Mouse (Mus musculus): ENCODE measurements at regions not wholly inside any gene's neighbourhood (a gene's known extent, or its start where the extent isn't known, plus 50 kb on each side); places are given as distances from the start of the nearest gene placed in this dataset.

GRCm38 (mm10) chr16:49409235-49409634, 289.8 kb upstream of the Ift57 start:
- TF ChIP-seq RAD21 (IDR thresholded peaks at IDR 0.05; ENCODE audit: low read depth, low read length), result no peak
- TF ChIP-seq E2F4 (IDR thresholded peaks at IDR 0.05; ENCODE audit: borderline replicate concordance, low read depth, low read length), result no peak
- no peak for TF ChIP-seq GATA1 (IDR thresholded peaks at IDR 0.05; ENCODE audit: low read depth, low read length)
- no peak for TF ChIP-seq ZNF384 (IDR thresholded peaks at IDR 0.05; ENCODE audit: low read depth, low read length)
- no peak for TF ChIP-seq HCFC1 (IDR thresholded peaks at IDR 0.05; ENCODE audit: low read depth, low read length)
- TF ChIP-seq SIN3A (IDR thresholded peaks at IDR 0.05; ENCODE audit: low read length), result no peak
- no peak for TF ChIP-seq TAL1 (IDR thresholded peaks at IDR 0.05; ENCODE audit: low read length)
- TF ChIP-seq MAX (IDR thresholded peaks at IDR 0.05; ENCODE audit: low read length), result no peak
- TF ChIP-seq TCF12 (IDR thresholded peaks at IDR 0.05; ENCODE audit: low read depth, low read length), result no peak
- TF ChIP-seq ZKSCAN1 (IDR thresholded peaks at IDR 0.05; ENCODE audit: low read depth, low read length), result no peak
- no peak for TF ChIP-seq MEF2A (IDR thresholded peaks at IDR 0.05; ENCODE audit: extremely low read depth, insufficient replicate concordance, low read depth, low read length, poor library complexity, severe bottlenecking)
- Histone ChIP-seq H3K9ac (ENCODE audit: control insufficient read depth, low read depth, low read length, poor library complexity, severe bottlenecking) (no peak overlapping the region), H3K27ac (ENCODE audit: control insufficient read depth, low read depth, low read length) (no peak overlapping the region), H3K9me3 (replicated peaks; ENCODE audit: insufficient read depth, low read length) (no peaks in the 10 kb centered on the region), H3K27me3 (ENCODE audit: control insufficient read depth in 1 of 2, insufficient read depth in 2 of 2, low read length in 2 of 2) (no peaks in the 10 kb centered on the region), H3K4me3 (ENCODE audit: control insufficient read depth in 1 of 2, insufficient read depth in 1 of 2, low read depth in 2 of 2, low read length in 2 of 2) (no peak overlapping the region), H3K36me3 (ENCODE audit: control insufficient read depth in 1 of 2, insufficient read depth in 2 of 2, low read length in 2 of 2) (no peaks in the 10 kb centered on the region), H3K4me1 (ENCODE audit: control insufficient read depth in 1 of 2, insufficient read depth in 2 of 2, low read length in 2 of 2) (no peaks in the 10 kb centered on the region), H3K79me2 (ENCODE audit: control insufficient read depth, insufficient read depth, low read length, poor library complexity) (no peaks in the 10 kb centered on the region)
- no peak for DNase-seq (ENCODE audit: low read depth, low spot score)

GRCm38 (mm10) chr16:49430296-49430695, 268.7 kb upstream of the Ift57 start:
- Histone ChIP-seq H3K4me1 (ENCODE audit: control insufficient read depth in 1 of 2, insufficient read depth in 2 of 2, low read length in 2 of 2) (no peaks in the 10 kb centered on the region), H3K9me3 (replicated peaks; ENCODE audit: insufficient read depth, low read length) (no peaks in the 10 kb centered on the region), H3K79me2 (ENCODE audit: control insufficient read depth, insufficient read depth, low read length, poor library complexity) (no peaks in the 10 kb centered on the region), H3K27me3 (ENCODE audit: control insufficient read depth in 1 of 2, insufficient read depth in 2 of 2, low read length in 2 of 2) (no peaks in the 10 kb centered on the region), H3K36me3 (ENCODE audit: control insufficient read depth in 1 of 2, insufficient read depth in 2 of 2, low read length in 2 of 2) (no peaks in the 10 kb centered on the region), H3K27ac (ENCODE audit: control insufficient read depth, low read depth, low read length) (no peak overlapping the region), H3K9ac (ENCODE audit: control insufficient read depth, low read depth, low read length, poor library complexity, severe bottlenecking) (no peak overlapping the region), H3K4me3 (ENCODE audit: control insufficient read depth in 1 of 2, insufficient read depth in 1 of 2, low read depth in 2 of 2, low read length in 2 of 2) (no peak overlapping the region)
- no peak for TF ChIP-seq ZC3H11A (IDR thresholded peaks at IDR 0.05; ENCODE audit: low read depth, low read length)
- no peak for TF ChIP-seq ETS1 (IDR thresholded peaks at IDR 0.05; ENCODE audit: low read depth, low read length)
- TF ChIP-seq TAL1 (IDR thresholded peaks at IDR 0.05; ENCODE audit: low read length), result peak; percentile 20; the same call in 1 of the 2 replicates
- peak in 1 of 2 experiments; percentile 20; a peak in 1 of 4 replicates for TF ChIP-seq EP300 (IDR thresholded peaks at IDR 0.05; ENCODE audit: low read depth in 1 of 2, low read length in 2 of 2)
- no peak for TF ChIP-seq HCFC1 (IDR thresholded peaks at IDR 0.05; ENCODE audit: low read depth, low read length)
- 0 out of 2 replicates have a peak, but pooled peaks have one; percentile 18 for TF ChIP-seq GATA1 (IDR thresholded peaks at IDR 0.05; ENCODE audit: low read depth, low read length)
- TF ChIP-seq ZKSCAN1 (IDR thresholded peaks at IDR 0.05; ENCODE audit: low read depth, low read length), result no peak
- TF ChIP-seq MYC (IDR thresholded peaks at IDR 0.05; ENCODE audit: low read depth, low read length), result no peak
- no peak for TF ChIP-seq TBP (IDR thresholded peaks at IDR 0.05; ENCODE audit: low read depth, low read length)
- no peak for TF ChIP-seq MAX (IDR thresholded peaks at IDR 0.05; ENCODE audit: low read length)
- TF ChIP-seq GABPA (IDR thresholded peaks at IDR 0.05; ENCODE audit: low read depth, low read length), result no peak
- TF ChIP-seq RCOR1 (IDR thresholded peaks at IDR 0.05; ENCODE audit: low read depth, low read length), result no peak
- TF ChIP-seq SMC3 (IDR thresholded peaks at IDR 0.05; ENCODE audit: low read depth, low read length), result no peak
- no peak for TF ChIP-seq USF2 (IDR thresholded peaks at IDR 0.05; ENCODE audit: borderline replicate concordance in 1 of 2, insufficient read depth in 1 of 2, low read depth in 1 of 2, low read length in 2 of 2)
- DNase-seq (ENCODE audit: low read depth, low spot score), result peak; percentile 35

Measured in MEL (cell line).